Mouse (Mus musculus) midbrain, embryonic 11.5 days (tissue): Measurements from ENCODE around the gene Fhit. TPM values are rescaled to one million over a fixed set of nuclear protein-coding genes. Genes with fewer than 3 reads are reported as not detected.

Experiments
- ATAC-seq: fragments of 200-750 bp; cut with Nextera tagmentation; 2 replicates; pipeline ENCODE4 v1.8.0; 2017; ENCODE audit warnings: moderate TSS enrichment, moderate library complexity; ENCODE audit not compliant: low FRiP score
- DNase-seq: peaks from one replicate; pipeline ENCODE4 v3.0.0; 2015; ENCODE audit warnings: low spot score; ENCODE audit errors: missing footprints
- H3K27ac ChIP-seq: fragments of 300-500 bp; sonication (generic); 2 replicates; pipeline ENCODE4 v1.5.1; 2014; ENCODE audit warnings: low read depth, low read length
- H3K27me3 ChIP-seq: fragments of 300-500 bp; sonication (generic); 2 replicates; pipeline ENCODE4 v1.6.1; 2014; ENCODE audit warnings: mild to moderate bottlenecking, low read length, moderate library complexity, mixed read lengths; ENCODE audit not compliant: control insufficient read depth, insufficient read depth
- H3K36me3 ChIP-seq: fragments of 300-500 bp; sonication (generic); 2 replicates; pipeline ENCODE4 v1.6.1; 2014; ENCODE audit warnings: mild to moderate bottlenecking, low read length, moderate library complexity, mixed read lengths; ENCODE audit not compliant: control insufficient read depth, insufficient read depth
- H3K4me1 ChIP-seq: fragments of 300-500 bp; sonication (generic); 2 replicates; pipeline ENCODE4 v1.6.1; 2014; ENCODE audit warnings: low read length; ENCODE audit not compliant: control insufficient read depth, insufficient read depth
- H3K4me2 ChIP-seq: fragments of 300-500 bp; sonication (generic); 2 replicates; pipeline ENCODE4 v1.6.1; 2014; ENCODE audit warnings: mild to moderate bottlenecking, moderate library complexity
- H3K4me3 ChIP-seq: fragments of 300-500 bp; sonication (generic); 2 replicates; pipeline ENCODE4 v1.5.1; 2014; ENCODE audit warnings: low read depth, low read length
- H3K9ac ChIP-seq: fragments of 300-500 bp; sonication (generic); 2 replicates; pipeline ENCODE4 v1.6.1; 2014; ENCODE audit warnings: low read length
- H3K9me3 ChIP-seq: fragments of 300-500 bp; sonication (generic); 2 replicates; pipeline ENCODE4 v1.6.1; 2016; ENCODE audit warnings: low read length; ENCODE audit not compliant: control insufficient read depth
- WGBS: fragments of 180-500 bp; shearing (Covaris S2); extraction: QIAGEN DNeasy Blood & Tissue Kit; methylation state at CpG from one replicate; pipeline ENCODE4 v1.1.7; 2014; 5-methylcytosine and 5-hydroxymethylcytosine counted together
- polyA plus RNA-seq: library from polyadenylated mRNA; unstranded; fragments of >200 nt; fragmentation: Nextera tagmentation; extraction: Ambion mirVana; gene quantifications from 2 replicates; pipeline ENCODE4 v1.2.1, GENCODE M21; 2014

Gene Fhit
- polyA plus RNA-seq, 1 experiment from 2014 or later = 4.6 TPM

DNA sequence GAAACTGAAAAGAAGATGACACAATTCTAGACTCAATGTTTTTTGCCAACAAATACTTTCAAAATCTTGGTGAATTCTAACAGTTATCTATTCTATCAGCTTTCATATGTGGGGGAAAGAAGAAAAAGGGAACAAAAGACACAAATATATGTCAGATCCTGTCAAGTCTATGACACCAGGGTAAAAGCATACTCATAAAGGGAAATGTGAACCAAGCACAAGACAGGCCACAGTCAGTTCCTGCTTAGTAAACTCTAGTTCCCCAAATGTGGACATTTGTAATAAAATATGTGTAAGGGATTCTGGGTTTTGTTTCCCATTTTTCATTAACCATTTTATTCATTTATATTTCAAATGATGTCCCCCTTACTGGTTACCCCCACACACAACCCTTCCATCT lies 1022.5 kb downstream of the Fhit start:
- no peaks in the 10 kb centered on the region for H3K4me1 ChIP-seq
- DNase-seq (no peak), ATAC-seq (no peak)
- H3K27me3 ChIP-seq = no peaks in the 10 kb centered on the region
- H3K36me3 ChIP-seq = no peaks in the 10 kb centered on the region
- no peak overlapping the region for H3K4me3 ChIP-seq
- H3K27ac ChIP-seq = no peak overlapping the region
- no peak overlapping the region for H3K9ac ChIP-seq
- H3K4me2 ChIP-seq = no peak overlapping the region
- H3K9me3 ChIP-seq = no peaks in the 10 kb centered on the region

DNA sequence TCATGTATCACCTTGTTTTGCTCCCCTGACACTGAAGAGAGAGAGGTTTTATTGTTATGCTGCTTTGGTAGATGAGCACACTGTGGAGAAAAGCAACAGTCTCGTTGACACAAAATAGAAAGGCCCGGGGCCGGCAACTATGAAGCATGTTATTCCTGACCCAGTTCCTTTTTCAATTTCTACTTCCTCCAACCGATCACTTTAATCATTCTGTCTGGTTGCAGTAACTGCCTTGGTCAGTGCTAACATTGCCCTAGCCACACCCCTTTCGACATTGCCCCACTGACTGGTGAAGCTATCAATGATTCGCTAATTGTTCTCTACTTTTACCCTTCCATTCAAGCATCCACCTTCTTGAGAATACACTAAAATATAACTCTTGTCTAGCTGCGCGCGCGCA lies 1028.0 kb downstream of the Fhit start:
- no peak overlapping the region for H3K27ac ChIP-seq
- WGBS = 94% methylated on average over 10 of the region's 10 CpGs
- H3K9me3 ChIP-seq = no peaks in the 10 kb centered on the region
- no peak for ATAC-seq
- no peak overlapping the region for H3K4me3 ChIP-seq
- no peak for DNase-seq
- H3K4me1 ChIP-seq = no peaks in the 10 kb centered on the region
- no peak overlapping the region for H3K4me2 ChIP-seq
- H3K9ac ChIP-seq = no peak overlapping the region
- no peaks in the 10 kb centered on the region for H3K36me3 ChIP-seq
- H3K27me3 ChIP-seq = no peaks in the 10 kb centered on the region

- DNase-seq (no peak), ATAC-seq (no peak)
- H3K4me2 ChIP-seq = no peak overlapping the region
- H3K27ac ChIP-seq = no peak overlapping the region
- no peaks in the 10 kb centered on the region for H3K4me1 ChIP-seq
- no peaks in the 10 kb centered on the region for H3K9me3 ChIP-seq
- no peaks in the 10 kb centered on the region for H3K27me3 ChIP-seq
- no peak overlapping the region for H3K4me3 ChIP-seq
- H3K9ac ChIP-seq = no peak overlapping the region
- 87% methylated on average over 4 of the region's 4 CpGs for WGBS
- no peaks in the 10 kb centered on the region for H3K36me3 ChIP-seq
Observed at GRCm38 (mm10) chr14:10129675-10130074, 1032.2 kb downstream of the Fhit start.

DNA sequence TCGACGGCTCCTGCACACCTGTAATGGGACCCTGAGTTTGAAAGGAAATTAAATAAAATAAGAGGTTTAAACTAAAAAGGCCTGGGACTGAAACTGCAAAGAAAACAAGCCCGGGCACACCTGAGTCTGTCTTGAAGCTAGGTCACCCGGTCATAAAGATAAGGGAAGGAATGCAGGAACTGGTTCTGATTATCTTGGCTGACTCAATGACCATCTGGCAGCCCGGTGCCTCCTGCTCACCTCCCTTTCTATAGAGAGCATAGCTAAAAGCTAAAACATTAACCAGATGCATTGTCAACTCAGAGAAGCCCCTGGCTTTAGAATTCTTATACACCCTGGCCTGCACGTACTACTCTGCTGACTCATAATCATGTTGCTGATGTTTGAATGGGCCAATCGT lies 1032.7 kb downstream of the Fhit start:
- no peak overlapping the region for H3K27ac ChIP-seq
- 91% methylated on average over 7 of the region's 7 CpGs for WGBS

DNA sequence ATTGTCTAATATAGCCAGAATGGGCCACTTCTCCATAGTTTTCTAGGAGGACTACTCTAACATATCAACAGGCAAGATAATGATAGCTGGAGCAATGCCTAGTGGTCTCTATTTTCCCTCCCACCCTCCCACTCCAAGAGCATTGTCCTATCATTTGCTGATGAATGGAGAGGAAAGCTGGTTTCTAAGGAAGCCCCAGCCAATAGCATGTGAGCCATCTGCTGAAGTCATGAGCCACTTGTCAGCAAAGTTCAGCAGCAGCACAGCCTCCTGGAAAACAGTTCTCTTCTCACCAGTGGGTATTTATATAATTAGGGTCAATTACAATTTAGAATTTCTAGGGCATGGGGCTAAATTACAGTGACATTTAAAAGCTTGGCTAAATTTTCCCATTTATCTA lies 1035.3 kb downstream of the Fhit start:
- Histone ChIP-seq H3K4me1 (no peaks in the 10 kb centered on the region), H3K27ac (no peak overlapping the region), H3K27me3 (no peaks in the 10 kb centered on the region), H3K9me3 (no peaks in the 10 kb centered on the region), H3K4me3 (no peak overlapping the region), H3K4me2 (no peak overlapping the region), H3K9ac (no peak overlapping the region), H3K36me3 (no peaks in the 10 kb centered on the region)
- no peak for ATAC-seq
- no peak for DNase-seq

More for the DNA sequence above, 1032.7 kb downstream of the Fhit start:
- ATAC-seq (no peak), DNase-seq (no peak)
- Histone ChIP-seq H3K9me3 (no peaks in the 10 kb centered on the region), H3K4me3 (no peak overlapping the region), H3K4me1 (no peaks in the 10 kb centered on the region), H3K36me3 (no peaks in the 10 kb centered on the region), H3K4me2 (no peak overlapping the region), H3K9ac (no peak overlapping the region), H3K27me3 (no peaks in the 10 kb centered on the region)

DNA sequence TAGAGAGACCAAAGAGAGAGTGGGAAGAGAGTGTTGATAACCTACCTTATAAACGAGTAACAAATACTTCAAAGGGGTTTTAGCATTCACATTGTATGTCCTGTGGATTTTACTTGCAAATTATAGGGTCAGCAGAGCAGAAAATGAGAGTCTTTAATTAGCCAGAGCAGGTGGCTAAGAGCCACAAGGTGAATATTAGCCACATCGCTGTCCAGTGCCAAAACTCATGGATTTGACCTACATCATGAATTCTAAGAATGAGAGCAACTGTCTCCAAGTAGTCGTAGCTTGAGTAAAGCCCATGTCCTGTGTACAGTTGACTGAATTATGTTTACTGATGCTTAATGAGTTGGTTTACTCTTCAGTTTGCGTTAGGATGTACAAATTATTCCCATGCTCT lies 1039.7 kb downstream of the Fhit start:
- Histone ChIP-seq H3K27me3 (no peaks in the 10 kb centered on the region), H3K4me2 (no peak overlapping the region), H3K9ac (no peak overlapping the region), H3K9me3 (no peaks in the 10 kb centered on the region), H3K27ac (no peak overlapping the region), H3K4me1 (no peaks in the 10 kb centered on the region), H3K36me3 (no peaks in the 10 kb centered on the region), H3K4me3 (no peak overlapping the region)
- 85% methylated on average over 4 of the region's 4 CpGs for WGBS
- ATAC-seq = no peak
- DNase-seq = no peak

GRCm38 (mm10) chr14:10096236-10096635 lies 1065.6 kb downstream of the Fhit start:
- no peak overlapping the region for H3K27ac ChIP-seq
- H3K4me2 ChIP-seq = no peak overlapping the region
- 94% methylated on average over 2 of the region's 2 CpGs for WGBS
- H3K36me3 ChIP-seq = no peaks in the 10 kb centered on the region
- H3K4me1 ChIP-seq = no peaks in the 10 kb centered on the region
- H3K4me3 ChIP-seq = no peak overlapping the region
- ATAC-seq = no peak
- H3K27me3 ChIP-seq = no peaks in the 10 kb centered on the region
- H3K9ac ChIP-seq = no peak overlapping the region
- no peak for DNase-seq
- no peaks in the 10 kb centered on the region for H3K9me3 ChIP-seq

DNA sequence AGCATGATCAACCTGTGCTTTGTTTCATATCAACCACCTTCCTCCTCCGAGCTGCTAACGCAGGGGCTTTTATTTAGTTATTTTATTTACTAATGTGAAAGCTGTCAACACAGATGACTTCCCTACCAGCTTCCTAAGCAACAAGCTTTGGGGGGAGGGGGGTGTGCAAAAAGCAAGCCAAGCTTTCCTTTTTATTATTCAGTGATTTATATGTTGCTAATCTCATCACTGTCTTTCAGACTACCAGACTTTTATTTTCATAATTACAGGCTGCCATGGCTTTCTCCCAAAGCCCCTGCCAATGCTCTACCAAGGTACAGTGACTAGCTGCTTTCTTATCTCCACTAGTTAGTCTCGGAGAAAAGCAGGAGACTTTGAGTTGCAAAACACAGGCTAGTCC lies 1082.8 kb downstream of the Fhit start:
- H3K27me3 ChIP-seq = no peaks in the 10 kb centered on the region
- no peak overlapping the region for H3K4me2 ChIP-seq
- no peak for ATAC-seq
- no peaks in the 10 kb centered on the region for H3K36me3 ChIP-seq
- H3K9ac ChIP-seq = no peak overlapping the region
- no peak for DNase-seq
- H3K27ac ChIP-seq = no peak overlapping the region
- H3K9me3 ChIP-seq = no peaks in the 10 kb centered on the region
- no peak overlapping the region for H3K4me3 ChIP-seq
- WGBS = 89% methylated on average over 3 of the region's 3 CpGs
- H3K4me1 ChIP-seq = no peaks in the 10 kb centered on the region

- no peak overlapping the region for H3K27ac ChIP-seq
- H3K27me3 ChIP-seq = no peaks in the 10 kb centered on the region
- no peaks in the 10 kb centered on the region for H3K9me3 ChIP-seq
- no peak overlapping the region for H3K9ac ChIP-seq
- no peak overlapping the region for H3K4me3 ChIP-seq
- no peaks in the 10 kb centered on the region for H3K4me1 ChIP-seq
- no peak overlapping the region for H3K4me2 ChIP-seq
- H3K36me3 ChIP-seq = no peaks in the 10 kb centered on the region
- 79% methylated on average over 3 of the region's 3 CpGs for WGBS
- ATAC-seq (no peak), DNase-seq (no peak)
Observed at GRCm38 (mm10) chr14:10049947-10050346, 1111.9 kb downstream of the Fhit start.
